Mouse (Mus musculus) right cerebral cortex, postnatal 14 days (tissue): ENCODE data around the gene Drap1.

Source experiments
- DNase-seq: peaks from one replicate; pipeline ENCODE4 v3.0.0; 2022

The Drap1 gene

DNA sequence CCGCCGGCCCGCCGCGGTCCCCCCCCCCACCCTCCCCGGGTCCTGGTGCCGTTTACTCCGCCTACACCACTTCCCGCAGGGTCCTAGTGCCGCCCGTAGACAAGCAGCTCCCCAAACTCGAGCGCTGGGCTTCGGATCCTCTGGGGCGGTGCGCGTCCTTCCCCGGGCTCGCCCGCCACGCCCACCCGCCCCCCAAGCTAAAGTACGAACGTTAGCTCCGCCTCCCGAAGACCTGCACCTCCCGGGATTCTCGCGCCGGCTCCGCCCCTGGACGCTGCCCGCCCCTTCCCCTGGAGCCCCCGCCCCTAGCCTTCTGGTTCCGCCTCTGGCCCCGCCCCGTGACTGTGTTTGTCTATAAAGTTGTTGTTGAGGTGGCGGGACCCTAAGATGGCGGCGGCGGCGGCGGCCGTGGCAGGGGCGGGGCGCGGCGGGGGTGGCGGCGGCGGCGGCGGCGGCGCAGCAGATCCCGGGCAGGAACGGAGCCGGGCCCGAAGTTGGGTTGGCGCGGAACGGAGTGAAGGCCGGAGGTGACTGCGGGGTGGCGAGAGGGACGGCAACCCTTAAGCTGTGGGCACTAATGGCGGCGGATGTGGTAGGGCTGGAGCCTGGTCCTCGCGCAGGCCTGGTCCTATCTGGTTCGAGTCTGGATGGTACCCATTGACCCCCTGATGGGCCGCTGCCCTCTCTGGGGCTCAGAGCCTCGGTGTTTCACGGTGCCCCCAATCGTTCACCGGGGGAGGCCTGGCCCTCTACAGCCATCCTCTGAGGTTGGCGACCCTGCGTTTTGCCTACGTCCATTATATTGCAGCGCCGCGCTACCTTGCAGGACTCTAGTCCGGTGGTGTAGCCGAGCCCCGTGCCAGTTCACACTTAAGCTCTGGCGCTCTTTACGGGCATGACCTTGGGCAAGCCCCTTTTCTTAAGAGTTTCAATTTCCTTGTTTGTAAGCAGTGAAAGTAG is at the start of gene Drap1, which contains the start of gene AI837181:
Drap1 (minus strand) TSS at position 198 of the 960 bp plus-strand sequence.
AI837181 (plus strand) TSS at position 363 of the 960 bp plus-strand sequence.
- peak; percentile 96 for DNase-seq

DNA sequence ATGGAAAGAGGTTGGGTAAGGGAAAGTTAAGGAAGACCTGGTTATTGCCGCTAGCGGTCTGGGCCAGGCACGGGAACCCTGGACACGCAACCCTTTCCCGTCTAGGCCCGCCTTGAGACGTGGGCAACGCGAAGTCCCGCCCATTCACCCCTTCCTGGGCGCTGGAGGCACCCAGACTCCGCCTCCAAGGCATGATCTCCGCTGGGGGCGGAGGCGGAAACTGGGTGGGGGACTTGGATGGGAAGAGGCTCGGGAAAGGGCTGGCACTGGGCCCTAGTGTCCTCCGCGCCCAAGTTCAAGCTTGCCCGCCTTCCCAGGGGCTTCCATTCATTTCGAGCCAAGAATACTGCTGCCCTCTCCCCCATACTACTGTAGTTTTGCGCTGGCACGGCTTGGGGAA is 48.9 kb upstream of the Drap1 start, which contains the start of gene Efemp2:
Efemp2 (plus strand) TSS at position 235 of the 400 bp plus-strand sequence.
- DNase-seq, result peak; percentile 68

DNA sequence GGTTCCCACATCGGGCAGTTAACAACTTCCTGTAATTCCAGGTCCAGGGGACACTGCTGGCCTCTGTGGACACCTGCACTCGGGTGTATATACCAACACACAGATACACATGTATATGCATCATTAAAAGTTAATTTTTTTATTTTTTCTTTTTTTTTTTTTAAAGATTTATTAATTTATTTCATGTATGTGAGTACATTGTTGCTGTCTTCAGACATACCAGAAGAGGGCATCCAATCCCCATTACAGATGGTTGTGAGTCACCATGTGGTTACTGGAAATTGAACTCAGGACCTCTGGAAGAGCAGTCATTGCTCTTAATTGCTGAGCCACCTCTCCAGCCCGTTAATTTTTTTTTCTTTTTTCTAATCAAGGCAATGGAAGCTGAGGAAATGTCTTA is 48.1 kb upstream of the Drap1 start:
- no peak for DNase-seq

DNA sequence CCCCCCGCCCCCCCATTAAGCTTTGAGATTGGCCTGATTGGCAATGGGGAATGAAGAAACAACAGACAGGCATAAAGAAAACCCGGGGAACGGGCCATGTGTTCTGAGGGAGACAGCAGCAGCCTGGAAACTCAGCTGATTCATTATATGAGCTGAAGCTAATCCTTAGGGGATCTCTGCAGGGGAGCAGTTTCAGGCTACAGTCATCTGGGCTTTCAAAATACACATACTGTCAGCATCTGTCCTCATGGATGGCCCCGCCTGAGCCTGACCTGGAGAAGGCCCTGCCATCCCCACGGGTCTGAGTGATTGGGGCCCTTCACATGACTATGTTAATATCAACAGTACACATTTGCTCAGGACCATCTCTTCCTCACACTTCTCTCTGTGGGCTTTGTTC is 47.1 kb upstream of the Drap1 start:
- DNase-seq, result no peak

DNA sequence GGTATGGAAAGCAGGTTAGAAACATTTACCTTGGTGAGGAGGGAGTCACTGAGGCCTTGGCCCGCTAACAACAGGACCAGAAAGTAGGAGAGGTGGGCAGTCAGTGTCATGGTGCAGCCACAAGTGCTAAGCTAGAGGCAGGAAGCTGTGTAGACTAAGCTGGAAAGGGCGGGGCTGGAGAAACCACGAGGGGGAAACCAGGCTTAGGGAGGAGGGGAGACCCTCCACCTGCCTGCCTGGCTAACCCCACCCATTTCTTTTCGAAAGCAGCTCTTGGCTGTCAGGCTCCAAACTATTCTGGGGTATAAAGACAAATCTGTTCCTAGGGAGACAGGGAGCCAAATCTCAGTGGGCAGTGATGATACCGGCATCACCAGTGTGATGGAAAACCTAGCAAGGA is 43.6 kb upstream of the Drap1 start, which contains the start of gene Ctsw:
Ctsw (minus strand) TSS at position 134 of the 400 bp plus-strand sequence.
- DNase-seq, result no peak

DNA sequence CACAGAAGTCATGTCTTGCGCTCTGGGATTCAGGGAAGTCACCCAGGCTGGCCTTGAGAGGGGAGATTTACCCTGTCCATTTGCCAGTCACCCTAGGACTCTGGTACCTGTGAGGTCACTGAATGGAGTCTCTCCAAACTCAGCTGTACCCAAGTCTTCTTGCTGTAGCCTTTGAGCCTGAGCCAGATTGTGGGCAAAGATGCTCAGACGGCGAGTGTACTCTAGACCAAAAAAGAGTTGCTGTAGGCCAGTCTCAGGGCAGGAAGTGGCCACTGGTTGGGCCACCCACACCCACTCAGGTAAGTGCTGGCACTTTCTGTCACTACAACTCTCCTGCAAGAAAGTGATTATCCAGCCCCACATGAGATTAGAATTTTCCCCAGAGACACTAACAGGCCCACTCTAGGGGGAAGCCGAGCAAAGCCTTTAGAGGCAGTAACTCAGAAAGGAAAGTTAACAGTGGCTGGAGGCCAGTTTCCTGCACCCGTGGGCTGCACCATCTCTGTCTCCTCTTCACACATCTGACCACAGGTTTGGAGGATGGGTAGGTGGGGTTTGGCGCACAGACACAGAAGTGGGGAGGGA is 42.2 kb upstream of the Drap1 start:
- no peak for DNase-seq

DNA sequence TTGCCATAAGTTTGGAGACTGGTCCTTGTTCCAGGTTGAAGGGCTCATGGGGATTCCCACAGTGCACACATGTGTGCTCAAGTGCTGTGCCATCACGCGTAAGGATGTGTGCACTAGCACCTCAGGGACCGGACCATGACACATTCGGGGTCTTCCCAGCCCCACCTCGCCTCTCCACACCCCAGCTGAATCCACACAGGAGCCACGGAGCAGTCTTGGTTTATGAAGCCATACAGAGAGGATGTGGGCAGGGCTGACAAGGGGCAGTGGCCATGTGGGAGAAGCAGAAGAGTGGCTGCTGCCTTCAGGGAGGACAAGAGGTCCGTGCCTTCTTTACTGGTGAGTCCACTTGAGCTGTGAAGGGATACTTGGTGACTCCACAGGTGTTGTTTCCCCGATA is 40.3 kb upstream of the Drap1 start:
- DNase-seq, result no peak

DNA sequence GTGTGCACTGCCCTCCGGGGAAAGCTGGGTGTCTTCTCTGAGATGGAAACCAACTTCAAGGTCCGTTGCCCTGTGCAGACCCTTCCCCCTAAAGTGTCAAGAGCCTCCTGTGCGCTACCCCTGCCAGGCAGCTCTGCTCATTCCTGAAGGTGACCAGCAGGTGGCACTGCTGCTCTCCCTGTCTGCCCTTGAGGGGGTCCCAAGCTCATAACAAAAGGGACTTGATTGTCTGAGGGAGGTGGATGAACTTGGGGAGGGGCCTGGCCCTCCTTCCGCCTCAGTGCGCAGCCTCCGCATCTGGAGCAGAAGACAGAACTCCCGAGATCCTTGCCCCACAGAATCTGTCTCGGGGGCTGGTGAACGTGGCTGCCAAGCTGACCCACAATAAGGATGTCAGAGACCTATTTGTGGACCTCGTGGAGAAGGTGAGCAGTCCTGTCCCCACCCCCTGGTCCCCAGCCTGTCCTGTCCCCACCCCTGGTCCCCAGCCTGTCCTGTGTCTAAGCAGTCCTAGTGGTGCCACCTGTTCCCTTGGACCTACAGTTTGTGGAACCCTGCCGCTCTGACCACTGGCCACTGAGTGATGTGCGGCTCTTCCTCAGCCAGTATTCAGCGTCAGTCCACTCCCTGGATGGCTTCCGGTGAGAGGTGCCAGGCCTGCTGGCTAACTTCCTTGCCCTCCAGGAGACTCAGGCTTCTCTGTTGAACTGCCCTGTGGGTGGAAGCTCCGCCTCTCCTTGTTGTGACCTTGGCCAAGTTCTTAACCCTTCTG is 39.2 kb upstream of the Drap1 start:
- peak; percentile 60 for DNase-seq

DNA sequence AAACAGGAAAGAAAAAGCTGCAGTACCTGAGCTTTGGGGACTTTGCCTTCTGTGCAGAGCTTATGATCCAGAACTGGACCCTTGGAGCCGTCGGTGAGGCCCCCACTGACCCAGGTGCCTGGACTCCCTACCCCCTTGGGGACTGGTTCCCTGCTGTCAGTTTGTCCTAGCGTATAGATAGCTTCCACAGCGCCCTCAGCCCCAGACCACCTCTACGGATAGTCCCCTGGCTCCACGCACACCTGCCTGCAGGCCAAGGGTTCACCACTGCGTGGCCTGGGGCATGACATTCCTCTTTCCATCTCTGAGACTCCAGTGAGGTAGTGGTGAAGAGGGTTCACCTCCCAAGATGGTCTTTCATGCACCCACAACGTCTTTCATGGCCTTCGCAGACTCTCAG is 38.4 kb upstream of the Drap1 start:
- DNase-seq, result no peak

DNA sequence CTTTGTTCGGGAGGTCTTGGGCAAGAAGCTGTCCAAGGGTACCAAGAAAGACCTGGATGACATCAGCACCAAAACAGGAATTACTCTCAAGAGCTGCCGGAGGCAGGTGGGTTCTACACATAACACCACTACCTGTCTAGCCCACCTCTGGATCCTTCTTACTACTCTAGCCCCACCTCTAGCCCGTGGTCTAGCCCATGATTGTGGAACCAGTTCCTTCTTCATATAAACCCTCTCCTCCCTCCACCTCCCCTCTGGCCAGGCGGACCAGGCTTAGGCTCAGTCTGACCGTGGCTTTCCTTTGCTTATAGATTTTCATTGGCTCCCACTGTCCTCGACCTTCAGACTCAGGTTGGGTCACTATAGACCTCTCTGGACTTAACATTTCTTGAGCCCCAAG is 36.6 kb upstream of the Drap1 start:
- DNase-seq, result no peak

DNA sequence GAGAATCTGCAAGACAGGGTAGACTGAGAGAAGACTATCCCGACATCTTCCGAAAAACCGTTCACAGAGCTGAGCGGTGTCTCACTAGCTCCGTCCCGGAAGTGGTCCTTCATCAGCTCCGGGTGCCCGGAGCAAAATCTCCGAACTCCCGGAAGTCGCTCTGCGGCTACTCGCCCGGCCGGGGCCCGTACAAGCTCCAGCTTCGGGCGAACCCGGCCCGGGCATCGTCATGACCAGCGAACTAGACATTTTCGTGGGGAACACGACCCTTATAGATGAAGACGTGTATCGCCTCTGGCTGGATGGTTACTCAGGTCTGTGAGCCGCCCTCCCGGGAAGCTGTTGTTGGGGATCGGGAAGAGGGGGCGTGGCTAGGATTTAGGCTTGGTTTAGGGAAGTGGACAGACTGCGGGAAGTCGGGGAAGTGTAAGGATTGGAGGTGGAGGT is 35.7 kb upstream of the Drap1 start, which contains the start of gene Fibp:
Fibp (plus strand) TSS at position 151 of the 447 bp plus-strand sequence.
- peak; percentile 88 for DNase-seq

DNA sequence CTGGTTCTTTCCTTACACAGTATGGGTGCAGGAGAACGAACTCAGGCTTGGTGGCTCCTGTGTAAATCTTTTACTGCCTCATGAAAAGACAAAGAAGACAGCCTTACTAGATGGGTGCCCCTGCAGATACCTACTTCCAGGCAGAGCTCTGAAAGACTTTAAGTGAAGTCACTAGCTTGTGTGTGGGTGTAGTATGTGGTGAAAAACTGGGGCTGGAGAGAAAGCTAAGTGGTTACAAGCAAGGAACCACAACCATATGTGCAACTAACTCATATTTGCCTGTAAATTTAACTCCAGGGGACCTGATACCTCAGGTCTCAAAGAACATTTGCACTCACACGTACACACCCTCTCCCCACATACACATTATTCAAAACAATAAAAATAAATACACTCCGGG is 35.1 kb upstream of the Drap1 start:
- no peak for DNase-seq

DNA sequence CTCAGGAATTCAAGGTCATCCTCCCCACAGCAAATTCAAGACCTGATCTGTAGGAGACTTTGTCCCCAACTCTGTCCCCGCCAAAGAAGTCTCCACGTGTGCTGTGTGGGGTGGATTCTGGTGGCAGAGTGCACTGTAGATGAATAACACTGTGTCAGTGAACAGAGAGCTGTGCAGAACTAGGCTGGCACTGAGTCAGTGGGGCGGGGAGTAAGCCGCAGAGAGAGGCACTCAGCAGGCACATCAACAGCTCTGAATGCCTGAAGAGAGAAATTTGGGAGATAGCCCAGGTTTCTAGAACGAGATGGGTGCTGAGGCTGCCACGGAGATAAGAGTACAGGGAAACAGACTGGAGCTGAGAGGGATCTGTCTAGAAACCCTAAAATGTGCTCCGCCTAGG is 34.2 kb upstream of the Drap1 start:
- DNase-seq, result peak; percentile 52

DNA sequence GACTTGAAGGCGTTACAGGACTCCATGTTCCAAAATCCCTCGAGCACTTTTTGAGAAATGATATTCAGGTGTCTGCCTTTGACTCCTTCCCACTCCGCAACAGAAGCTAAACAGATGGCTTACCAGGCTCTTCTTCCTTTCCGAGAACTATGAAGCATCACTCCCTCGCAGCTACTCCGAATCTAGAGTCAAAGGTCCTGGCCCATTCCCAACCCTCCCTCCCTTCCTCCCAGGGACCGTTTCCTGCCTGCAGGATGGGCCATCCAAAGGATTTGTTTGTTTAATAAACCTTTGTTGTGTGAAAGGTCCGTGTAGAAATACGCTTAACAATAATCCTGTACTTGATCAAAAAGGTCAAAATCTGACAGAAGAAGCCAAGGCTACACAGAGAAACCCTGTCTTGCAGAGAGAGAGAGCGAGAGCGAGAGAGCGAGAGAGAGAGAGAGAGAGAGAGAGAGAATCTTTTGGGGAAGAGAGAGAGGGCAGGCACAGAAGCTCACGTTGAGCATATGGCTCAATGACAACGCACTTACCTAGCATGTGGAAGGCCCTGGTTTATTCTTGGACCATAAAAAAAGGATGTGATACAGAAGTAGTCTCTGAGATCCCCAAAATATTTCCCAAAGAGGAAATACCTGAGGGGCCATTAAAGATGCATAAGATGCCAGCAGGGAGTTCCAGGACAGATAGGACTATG is 33.1 kb upstream of the Drap1 start, which contains the start of gene Ccdc85b:
Ccdc85b (minus strand) TSS at position 149 of the 697 bp plus-strand sequence.
- no peak for DNase-seq

DNA sequence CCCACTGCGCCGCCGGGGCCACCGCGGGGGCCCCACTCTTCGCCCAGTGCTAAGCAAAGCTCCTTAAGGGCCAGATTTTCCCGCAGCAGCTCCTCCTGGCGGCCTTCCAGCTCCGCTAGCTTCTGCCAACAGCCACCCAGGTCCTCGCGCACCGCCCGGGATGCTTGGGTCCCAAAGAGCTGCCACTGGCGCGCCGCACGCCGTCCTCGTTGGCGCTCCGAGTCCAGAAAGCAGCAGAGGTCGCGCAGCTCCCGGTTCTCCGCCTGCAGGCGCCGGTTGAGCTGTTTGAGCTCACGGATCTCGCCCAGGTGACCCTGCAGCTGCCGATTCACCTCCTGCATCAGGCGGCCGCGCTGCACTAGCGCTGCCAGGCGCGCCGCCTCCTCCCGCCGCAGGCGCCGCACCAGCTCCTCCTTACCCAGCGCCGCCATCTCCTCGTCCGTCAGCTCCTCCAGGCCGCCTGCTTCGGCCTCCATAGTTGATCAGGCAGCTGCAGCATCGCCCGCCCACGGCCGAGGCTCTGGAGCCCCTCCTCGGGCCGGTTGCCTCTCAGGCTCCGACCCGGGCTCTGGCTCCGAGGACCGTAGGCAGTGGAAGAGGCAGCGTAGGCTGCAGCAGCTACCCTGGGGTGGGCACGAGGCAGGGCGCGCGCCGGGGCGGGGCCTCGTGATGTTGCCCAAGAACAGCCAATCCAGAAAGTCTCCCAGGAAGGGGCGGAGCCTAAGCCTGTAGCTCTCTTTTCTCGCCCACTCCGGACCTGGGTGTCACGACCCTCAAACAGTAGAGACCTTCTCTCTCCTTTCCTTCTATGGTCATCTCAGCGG is 32.4 kb upstream of the Drap1 start:
- peak; percentile 96 for DNase-seq

DNA sequence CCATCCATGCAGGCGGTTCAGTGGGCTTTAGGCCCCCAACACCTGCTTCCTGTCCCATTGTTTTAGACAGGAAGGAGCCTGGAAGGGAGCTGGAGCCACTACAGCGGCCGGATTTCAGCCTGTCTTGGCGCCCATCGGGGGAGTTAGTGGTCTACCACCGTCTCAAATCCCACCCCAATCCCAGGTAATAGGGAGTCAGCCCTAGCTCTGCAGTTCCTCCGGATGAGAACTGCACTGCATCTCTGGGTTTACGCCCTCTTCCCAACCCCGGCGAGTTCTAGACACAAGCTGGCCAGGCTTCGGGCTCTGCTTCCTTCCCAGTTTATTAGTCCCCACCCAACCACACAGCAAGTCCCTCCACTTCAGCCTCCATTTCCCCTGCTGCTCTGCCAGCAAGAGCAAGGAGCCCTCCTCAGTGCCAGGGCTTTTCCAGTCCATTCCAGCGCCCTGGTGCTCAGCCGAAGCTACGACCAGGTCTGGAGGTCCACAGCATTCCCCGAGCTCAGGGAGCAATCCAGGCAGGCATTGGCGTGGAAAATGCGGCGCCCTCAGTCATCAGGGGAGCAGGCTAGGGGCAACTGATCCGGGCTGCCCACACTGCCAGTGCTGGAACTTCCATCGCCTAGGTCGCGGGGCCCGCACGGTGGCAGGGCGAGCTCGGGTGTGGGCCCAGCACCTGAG is 31.6 kb upstream of the Drap1 start:
- DNase-seq, result no peak

DNA sequence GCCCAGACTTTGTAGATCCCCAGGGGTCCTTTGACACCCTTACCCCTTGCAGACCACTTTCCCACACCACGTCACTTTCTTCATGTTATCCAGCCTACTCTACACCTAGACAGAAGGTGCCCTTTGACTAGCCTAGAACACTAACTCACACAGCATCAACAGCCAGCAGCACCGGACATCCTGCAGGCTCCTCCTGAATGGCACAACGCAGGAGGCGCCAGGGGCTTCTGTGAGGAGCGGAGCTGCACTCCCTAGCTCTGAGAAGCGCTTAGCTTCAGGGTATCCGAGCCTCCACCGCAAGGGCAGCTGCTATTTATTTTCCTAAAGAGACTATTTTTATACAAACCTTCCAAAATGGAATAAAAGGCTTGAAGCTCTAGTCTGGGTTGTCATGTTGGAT is 30.8 kb upstream of the Drap1 start:
- DNase-seq, result no peak

DNA sequence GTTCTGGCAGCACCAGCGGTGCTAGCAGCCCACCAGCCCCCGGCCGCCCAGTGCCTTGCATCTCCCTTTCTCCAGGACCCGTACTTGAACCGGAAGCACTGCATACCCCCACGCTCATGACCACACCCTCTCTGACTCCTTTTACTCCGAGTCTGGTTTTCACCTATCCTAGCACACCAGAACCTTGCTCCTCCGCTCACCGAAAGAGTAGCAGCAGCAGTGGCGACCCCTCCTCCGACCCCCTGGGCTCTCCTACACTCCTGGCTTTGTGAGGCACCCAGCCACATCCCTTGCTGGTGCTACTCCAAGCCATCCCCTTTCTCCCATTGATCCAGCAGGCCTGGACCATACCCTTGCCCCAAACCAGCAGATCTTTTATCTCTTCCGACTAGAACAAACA is 30.3 kb upstream of the Drap1 start:
- no peak for DNase-seq

DNA sequence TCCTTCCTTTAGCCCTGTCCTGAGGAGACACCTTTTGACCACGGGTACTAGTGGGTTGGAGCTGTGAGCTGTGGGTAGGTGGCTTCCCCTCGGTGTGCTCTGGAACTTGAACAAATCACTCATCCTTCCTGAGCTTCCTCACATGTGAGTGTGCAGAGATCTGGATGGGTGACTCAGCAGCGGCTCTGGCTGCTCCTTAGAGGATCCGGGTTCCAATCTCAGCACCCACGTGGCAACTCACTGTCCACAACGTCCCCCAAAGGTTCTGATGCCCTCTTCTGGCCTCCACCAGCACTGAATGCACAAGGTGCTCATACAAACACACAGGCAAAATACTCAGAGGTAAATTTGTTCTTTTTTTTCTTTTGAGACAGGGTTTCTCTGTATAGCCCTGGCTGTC is 27.0 kb upstream of the Drap1 start:
- DNase-seq, result no peak

DNA sequence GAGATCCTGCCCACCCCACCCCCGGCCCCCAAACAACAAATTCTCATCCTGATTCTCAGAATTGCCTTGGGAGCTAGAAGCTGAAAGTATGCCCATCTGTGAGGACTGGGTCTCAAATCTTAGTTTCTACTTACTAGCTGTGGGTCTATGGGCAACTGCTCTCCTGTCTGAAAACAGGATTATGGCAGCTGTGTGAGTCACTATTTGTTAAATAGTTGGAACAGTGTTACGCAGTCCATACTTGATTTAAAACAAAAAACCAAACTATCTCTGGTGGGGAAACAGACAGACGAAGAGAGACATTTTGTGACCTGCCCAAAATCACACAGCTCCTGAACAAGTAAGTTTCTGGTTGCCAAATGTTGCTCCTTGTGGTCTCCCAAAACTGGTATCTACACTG is 24.9 kb upstream of the Drap1 start:
- no peak for DNase-seq
